Mouse (Mus musculus): ENCODE data around the gene Gcnt2. TPM values are rescaled to one million over a fixed set of nuclear protein-coding genes. Genes with fewer than 3 reads are reported as not detected.
"Not testable (repeated sequence)": the region's sequence is repeated elsewhere in the genome, so short reads cannot be mapped to it uniquely, and the experiment has no call there.

Gcnt2 gene
- total RNA-seq, 4 experiments from 2014 or later, result 14.9 to 21.2 (median 18.1) TPM

DNA sequence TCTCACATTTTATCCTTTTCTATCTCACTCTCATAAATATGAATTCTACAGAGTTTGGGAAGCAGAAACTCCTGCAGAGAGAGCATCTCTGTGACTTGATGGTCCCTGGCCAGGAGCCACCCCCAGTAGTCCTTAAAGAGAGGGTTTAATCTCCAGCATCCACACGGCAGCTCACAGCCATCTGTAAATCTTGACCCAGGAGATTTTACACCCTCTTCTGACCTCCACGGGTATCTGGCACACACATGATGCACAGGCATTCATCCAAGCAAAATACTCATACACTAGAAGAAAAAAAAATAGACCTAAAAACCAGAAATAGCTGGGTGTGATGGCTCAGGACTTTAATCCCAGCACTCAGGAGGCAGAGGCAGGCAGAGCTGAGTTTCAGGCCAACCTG lies 128.9 kb downstream of the Gcnt2 start:
- no peak for DNase-seq (ENCODE audit: low spot score in 2 of 2)

DNA sequence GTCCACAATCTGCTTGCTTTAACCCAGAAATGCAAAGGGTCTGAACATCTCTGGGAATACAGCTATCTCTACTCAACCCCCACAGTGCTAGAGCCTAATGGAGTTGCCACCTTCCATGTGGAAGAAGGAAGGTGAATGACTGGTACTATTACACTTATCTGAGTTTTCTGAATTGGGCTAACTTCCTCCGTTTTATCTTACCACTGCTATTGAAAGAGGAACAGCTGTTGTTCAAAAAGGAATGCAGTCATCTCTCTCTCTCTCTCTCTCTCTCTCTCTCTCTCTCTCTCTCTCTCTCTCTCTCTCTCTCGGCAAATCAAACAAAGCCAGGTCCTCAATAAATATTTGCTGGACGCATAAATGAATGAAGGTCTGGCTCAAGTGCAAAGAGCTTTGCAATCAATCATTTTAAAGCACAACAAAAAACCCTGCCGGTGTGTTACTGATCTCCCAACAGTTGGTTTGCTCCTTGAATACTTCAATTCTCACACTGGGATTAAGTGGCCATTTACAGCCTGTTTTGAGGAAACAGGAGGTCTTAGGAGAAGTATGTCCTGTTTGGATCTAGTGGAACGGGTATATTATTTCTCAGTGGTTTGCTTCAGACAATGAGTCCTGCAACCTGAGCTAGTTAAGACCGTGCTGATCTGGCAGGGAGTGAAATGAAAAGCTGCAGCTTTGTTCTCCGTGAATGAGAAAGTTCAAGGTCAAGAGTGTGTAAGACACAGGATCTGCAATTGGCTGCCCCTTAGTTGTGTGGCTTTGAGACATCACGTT lies 135.1 kb downstream of the Gcnt2 start:
- DNase-seq (ENCODE audit: low spot score in 2 of 2), result no peak

DNA sequence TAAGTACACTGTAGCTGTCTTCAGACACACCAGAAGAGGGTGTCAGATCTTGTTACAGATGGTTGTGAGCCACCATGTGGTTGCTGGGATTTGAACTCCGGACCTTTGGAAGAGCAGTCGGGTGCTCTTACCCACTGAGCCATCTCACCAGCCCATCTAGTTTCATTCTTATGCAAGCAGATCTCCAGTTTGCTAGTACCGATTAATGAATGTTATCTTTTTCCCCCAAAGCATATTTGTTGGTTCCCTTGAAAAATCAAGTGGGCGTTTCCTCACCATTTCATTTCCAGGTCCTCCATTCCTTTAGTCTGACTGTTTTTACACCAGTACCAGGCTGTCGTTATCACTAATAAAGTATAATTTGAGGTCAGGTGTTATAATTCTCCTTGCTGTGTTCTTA lies 139.0 kb downstream of the Gcnt2 start:
- not testable (repeated sequence) for DNase-seq (ENCODE audit: low spot score in 2 of 2)

DNA sequence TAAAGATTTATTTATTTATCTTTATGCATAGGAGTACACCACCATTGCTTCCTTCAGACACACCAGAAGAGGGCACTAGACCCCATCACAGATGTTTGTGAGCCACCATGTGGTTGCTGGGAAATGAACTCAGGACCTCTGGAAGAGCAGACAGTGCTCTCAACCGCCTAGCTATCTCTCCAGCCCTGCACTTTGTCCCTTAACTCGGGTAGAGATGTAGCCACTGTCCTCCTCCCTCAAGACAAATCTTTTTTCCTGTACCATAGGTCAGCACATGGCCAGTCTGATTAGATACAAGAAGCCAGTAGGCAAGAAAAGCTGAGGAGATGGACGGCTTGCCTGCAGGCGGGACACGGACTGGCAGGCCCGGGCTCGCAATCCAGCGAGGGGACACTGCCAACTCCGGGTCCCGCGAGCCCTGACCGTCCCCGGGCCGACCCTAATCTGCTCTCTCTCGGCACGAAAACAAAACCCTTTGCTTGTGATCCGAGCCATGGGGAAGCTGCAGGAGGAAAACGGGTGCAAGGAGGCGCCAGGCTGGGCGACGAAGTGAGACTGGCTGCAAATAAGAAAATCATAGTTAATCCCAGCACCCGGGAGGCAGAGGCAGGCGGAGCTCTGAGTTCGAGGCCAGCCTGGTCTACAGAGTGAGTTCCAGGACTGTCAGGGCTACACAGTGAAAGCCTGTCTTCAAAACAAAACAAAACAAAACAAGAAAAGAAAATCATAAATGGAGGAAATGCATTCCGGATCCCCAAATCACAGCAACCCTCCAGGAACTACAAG lies 140.8 kb downstream of the Gcnt2 start:
- peak in 1 of 2 experiments; percentile 41 for DNase-seq (ENCODE audit: low spot score in 2 of 2)

DNA sequence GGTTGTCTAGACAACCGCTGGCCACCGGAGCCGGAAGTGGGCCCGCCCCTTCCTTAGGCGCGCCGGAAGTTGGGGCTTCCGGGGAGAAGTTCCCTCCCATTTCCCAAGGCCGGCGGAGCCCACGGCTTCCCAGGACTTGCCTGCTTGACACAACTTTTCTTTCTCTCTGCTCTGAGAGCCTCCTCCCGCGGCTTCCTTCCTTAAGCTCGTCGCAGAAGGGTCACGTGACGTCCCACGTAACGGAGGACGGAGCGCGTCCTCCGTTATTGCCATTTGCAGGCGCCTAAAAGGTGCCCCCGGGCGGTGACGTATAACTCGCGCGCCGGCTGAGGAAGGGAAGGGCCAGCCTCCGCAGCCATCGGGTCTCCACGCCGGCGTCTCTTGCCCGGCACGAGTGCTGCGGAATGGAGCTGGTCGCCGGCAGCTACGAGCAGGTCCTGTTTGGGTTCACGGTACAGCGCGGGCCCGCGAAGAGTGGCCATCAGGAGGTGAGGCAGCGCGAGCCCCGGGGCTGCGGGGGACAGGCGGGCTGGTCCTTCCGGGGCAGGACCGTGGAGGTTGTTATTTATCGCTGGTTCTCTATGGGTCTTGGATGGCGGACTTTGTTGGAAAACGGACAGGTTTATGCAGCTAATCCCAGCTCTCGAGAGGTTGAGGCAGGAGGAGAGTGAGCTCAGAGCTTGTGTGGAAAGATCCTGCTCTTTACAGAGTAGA lies 141.5 kb downstream of the Gcnt2 start, which contains the start of gene Pak1ip1:
TSS of gene Pak1ip1 (plus strand) at position 98 of the 714 bp plus-strand sequence.
- DNase-seq (ENCODE audit: low spot score in 2 of 2), result peak; percentile 90 to 93

DNA sequence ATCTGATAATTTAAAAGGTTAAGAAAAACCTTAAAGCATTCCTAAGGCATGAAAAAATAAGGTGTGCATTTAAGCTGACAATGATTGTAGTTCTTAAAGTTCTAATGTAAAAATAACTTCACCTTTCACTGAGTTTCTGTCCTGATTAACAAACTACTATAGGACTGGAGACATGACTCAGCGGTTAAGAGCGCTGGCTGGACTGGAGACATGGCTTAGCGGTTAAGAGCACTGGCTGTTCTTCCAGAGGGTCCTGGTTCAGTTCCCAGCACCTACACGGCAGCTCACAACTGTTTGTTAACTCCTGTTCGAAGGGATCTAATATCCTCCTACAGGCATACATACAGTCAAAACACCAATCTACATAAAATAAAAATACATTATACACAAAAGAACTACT lies 142.4 kb downstream of the Gcnt2 start:
- DNase-seq (ENCODE audit: low spot score in 2 of 2), result no peak

DNA sequence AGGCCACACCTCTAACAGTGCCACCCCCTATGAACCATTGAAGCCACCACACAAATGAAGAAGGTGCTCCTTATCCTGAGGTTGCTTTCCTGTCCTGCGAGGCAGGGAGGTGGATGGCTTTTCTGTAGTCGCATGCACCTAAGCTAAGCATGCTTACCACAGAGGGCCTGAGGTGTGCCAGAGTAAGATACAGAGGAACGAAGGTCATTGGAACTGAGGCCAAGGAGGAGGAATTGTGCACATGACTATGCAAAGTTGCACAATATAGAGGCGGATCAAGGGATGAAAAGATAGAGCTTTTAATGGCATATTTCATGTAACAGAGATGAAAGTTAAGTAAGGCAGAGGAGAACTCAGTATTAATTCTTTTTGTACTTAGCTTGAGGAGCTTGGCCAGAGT lies 146.7 kb downstream of the Gcnt2 start:
- no peak for DNase-seq (ENCODE audit: low spot score in 2 of 2)

DNA sequence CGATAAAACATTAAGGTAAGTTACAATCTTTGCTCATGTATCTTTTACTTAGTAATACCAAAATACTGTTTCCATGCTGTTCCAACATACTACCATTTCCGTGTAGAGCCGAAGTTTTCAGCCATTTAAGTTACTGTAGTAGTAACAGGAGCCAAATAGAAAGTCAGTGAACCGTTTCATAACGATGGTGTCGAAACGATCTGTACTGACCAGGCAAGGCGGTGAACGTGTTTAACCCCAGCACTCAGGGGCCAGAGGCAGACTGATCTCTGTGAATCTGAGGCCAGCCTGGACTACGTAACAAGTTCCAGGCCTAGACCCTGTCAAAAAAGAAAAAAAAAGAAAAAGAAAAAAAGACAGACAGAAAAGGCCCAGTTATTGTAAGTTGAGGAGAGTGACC lies 148.7 kb downstream of the Gcnt2 start:
- no peak for DNase-seq (ENCODE audit: low spot score in 2 of 2)

DNA sequence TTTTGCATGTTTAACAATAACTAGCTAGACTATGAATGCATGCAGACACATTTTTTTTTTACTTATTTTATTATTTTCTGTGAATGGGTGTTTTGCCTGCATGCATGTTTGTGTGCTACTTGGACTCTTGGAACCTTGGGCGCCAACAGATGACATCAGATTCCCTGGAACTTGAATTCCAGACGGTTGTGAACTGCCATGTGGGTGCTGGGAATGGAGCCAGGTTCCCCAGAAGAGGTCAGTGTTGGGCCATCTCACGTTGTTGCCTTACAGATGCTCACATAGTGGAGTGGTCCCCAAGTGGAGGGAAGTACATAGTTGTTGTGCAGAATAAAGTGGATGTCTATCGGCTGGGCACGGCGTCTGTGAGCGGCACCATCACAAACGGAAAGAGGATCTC lies 149.4 kb downstream of the Gcnt2 start:
- DNase-seq (ENCODE audit: low spot score in 2 of 2), result no peak

Small RNAs within 50 kb of the gene (microRNA-seq; reads per million reads assigned to microRNA genes)
- gene Mir5124a, result 0 reads per million in 2 experiments

Other genes starting within 250 kb of the Gcnt2 start
- gene Tfap2a, start 121.4 kb upstream of the Gcnt2 start, total RNA-seq (2022), result under 1 TPM; 0.27 to 0.45 (median 0.30) TPM
- gene Pak1ip1, start 141.3 kb downstream of the Gcnt2 start, total RNA-seq (2022), result 10 to 100 TPM; 37.6 to 41.3 (median 38.9) TPM
- gene Tmem14c, start 156.5 kb downstream of the Gcnt2 start, total RNA-seq (2022), result 10 to 100 TPM; 54.6 to 60.5 (median 56.5) TPM
- 1 to 10 TPM; 1.6 to 2.9 (median 2.0) TPM for gene Mak, start 220.0 kb downstream of the Gcnt2 start, total RNA-seq (2022)